Mouse (Mus musculus): ENCODE measurements around the gene Grrp1. TPM values are rescaled to one million over a fixed set of nuclear protein-coding genes. Genes with fewer than 3 reads are reported as not detected.
"Not testable (repeated sequence)": the region's sequence is repeated elsewhere in the genome, so short reads cannot be mapped to it uniquely, and the experiment has no call there.

Gene Grrp1
- total RNA-seq, 4 experiments from 2014 or later = 6.1 to 8.0 (median 7.3) TPM

DNA sequence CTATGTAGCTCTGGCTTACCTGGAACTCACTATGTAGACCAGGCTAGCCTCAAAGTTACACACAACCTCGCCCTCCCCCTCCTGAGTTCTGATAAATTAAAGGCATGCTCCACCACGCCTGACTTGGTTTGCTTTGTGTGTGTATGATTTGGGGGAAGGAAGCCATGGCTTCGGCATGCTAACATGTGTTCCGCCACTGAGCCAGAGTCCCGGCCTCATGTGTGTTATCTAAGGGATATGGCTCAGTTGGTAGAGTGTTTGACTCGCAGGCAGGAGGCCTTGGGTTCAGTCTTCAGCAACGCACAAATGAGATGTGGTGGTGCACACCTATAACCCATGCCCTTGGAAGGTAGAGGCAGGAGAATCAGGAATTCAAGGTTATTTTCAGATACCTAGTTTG lies 18.1 kb upstream of the Grrp1 start:
- no peak for DNase-seq (ENCODE audit: low spot score)

DNA sequence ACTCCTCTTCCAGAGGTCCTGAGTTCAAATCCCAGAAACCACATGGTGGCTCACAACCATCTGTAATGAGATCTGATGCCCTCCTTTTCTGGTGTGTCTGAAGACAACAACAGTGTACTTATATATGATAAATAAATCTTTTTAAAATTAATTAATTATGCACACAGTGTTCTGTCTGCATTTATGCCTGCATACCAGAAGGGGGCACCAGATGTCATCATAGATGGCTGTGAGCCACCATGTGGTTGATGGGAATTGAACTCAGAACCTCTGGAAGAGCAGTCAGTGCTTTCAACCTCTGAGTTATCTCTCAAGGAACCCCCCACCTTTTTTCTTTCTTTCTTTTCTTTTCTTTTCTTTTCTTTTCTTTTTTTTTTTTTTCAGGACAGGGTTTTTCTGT lies 15.7 kb upstream of the Grrp1 start:
- not testable (repeated sequence) for DNase-seq (ENCODE audit: low spot score)

DNA sequence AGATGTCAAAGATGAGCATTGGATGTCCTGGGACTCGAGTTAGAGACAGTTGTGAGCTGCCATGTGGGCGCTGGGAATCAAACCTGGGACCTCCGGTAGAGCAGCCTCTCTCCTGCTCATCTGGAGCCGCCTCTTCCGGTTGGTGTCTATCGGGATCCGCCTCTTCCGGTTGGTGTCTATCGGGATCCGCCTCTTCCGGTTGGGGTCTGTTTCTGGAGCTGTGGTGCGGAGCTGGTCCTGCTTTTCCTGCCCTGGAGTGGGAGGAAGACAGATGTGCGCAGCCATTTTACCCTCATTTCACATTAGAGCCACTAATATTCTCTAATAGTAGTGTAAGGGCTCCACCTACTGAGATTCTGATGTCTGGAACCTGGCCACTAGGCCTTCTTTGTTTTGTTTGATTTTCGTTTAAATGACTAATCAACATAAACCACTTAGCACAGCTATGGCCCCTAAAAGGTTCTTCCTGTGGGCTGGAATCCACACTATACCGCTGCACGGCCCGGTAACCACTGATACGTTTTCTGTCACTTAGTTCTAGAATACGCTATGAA lies 14.3 kb upstream of the Grrp1 start:
- peak; percentile 35 for DNase-seq (ENCODE audit: low spot score)

DNA sequence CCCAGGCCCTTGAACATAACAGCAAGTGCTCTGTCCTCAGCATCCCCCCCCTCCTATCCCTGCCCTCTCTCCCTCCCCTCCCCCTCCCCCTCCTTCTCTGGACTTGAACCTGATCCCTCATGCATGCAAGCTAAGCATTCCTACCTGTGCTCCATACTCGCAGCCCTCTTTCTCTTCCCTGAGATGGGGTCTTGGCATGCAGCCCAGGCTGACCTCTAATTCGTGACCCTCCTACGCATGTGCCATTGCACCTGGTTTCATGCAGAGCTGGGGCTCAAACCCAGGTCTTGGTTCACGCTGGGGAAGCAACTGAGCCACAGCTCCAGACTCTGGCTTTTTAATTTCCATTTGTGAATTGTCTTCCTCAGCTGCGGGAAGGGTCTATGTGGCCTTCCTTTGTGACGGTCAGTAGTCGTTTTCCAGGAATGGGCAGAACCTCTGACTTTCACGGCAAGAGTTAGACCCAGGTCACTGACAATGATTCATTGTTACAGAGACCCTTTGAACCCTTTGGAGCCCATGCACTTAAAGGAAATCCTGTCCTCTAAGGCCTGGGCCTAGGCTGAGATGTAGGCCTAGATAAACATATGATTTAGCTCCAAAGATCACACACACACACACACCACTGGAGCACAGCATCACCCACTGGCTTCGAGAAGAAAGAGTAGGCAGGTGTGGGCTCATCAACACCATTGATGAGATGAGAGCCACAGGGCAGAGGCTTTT lies 12.1 kb upstream of the Grrp1 start:
- no peak for DNase-seq (ENCODE audit: low spot score)

DNA sequence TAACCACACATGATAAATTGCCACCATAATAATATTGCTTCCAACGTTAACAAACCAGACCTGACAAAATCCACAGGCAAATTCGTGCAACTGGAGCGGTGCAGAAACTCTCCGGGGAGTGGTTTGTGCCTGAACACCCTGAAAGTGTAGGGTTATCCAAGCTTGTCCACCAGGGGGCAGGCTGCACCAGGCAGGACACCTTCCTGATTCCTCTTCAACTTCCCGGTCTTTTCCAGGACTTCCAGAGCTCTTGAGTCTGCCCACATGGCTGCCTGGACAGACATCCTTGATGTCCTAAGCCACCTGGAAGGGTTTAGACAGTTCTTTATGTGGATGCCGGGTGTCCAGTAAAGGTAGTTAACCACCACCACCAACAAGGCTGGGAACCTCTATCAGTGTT lies 9.3 kb upstream of the Grrp1 start:
- DNase-seq (ENCODE audit: low spot score) = peak; percentile 45

DNA sequence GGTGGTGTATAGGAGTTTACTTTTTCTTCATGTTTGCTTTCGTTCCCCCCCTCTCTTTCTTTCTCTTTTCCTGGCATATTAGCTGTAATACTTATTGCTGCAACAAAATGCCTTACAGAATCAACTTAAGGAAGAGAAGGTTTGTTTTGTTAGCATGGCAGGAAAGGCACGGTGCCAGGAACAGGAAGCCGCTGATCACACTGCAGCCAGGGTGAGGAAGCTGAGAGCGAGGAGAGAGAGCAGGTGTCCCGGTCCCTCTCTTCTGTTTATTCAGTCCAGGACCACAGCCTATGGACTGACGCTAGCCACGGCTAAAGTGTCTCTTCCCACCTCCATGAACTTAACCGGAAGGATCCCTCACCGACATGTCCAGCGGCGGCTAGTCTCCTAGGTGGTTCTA lies 4.4 kb upstream of the Grrp1 start:
- no peak for DNase-seq (ENCODE audit: low spot score)

DNA sequence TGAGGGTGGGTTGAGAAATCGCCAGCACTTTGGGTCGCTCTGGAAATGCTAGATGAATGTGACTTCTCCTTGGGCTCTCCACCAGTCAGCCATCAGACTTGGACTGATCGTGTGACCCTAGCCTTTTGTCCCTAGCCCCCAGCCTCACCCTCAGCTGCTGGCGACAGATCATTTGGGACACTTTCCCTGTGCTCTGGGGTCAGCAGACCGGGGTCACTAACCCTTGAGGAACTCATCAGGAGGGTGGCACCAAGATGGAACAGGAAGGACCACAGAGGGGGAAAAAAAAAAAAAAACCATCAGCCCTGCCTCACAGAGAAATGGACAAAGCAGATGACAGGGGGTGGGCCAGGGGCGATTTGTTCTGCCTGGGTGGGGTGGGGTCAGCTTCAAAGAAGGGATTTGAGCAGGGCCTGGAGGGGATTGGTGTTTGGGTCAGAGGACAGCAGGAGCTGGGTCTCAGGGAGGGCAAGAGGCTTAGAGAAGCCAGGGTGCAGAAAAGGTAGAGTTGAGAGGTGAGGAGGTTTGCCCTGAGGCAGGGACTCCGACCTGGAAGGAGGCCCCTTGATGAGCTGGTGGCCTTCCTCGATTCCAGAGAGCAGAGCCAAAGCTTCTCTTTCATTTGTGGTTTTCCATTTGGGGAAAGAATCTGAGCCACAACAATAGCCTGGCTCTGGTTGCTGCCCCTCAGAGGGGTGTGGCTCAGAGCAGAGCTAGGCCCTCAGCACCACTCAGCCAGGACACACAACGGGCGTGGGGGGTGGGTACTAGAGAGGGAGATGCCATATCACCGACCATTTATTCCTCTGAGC lies 3.5 kb upstream of the Grrp1 start:
- DNase-seq (ENCODE audit: low spot score) = no peak

DNA sequence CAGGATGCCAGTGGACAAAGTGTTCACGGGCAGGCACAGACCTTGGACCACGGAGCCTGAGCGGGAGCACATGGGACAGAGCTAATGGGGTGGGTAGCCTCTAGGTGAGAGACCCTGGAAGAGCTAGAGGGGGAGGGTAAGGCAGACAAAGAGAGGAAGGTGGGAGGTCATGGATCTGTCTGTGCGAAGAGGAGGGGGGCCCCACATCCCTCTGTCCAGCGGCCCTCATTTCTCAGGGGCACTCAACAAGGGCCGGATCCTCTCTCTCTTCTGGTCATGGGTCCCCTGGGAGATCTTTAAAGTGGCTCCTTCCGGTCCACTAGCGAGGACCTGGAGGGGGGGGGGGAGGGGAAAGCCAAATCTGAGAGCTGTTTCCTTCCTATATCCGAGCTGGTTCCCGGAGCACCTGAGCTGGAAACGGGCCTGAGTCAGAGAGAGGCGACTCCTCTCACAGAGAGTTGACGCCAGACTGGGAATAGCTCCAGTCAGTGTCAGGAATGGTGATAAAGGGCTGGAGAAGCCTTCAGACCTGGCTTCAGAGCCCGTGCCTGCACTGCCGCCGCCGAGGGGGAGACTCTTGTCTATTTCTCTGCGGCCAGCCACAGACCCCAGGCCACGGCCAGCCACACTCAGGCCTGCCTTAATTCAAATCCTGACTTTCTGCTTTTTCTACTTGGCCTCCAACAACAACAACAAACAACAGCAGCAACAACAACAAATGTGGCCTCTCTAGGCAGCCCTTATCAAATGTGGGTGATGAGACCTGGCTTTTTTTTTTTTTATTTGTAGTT lies 2.7 kb upstream of the Grrp1 start:
- peak; percentile 43 for DNase-seq (ENCODE audit: low spot score)

DNA sequence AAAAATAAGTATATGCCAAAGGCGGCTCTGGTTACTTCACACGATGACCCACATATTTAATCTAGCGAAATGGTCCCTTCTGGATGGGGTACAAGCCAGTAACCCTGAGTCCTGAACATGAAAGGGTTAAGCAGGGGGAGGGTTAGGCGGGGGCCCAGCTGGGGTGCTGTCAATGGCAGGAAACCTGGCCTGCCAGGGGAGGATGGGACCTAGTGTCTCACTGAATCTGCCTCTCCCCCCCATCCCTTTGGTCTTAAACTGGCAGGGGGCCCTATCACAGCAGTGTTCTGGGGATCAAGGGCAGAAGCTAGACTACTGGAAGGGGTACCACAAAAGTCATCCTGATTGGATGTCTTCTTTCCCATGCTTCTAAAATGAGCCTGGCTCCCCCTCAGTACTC lies 1.9 kb upstream of the Grrp1 start:
- peak; percentile 29 for DNase-seq (ENCODE audit: low spot score)

DNA sequence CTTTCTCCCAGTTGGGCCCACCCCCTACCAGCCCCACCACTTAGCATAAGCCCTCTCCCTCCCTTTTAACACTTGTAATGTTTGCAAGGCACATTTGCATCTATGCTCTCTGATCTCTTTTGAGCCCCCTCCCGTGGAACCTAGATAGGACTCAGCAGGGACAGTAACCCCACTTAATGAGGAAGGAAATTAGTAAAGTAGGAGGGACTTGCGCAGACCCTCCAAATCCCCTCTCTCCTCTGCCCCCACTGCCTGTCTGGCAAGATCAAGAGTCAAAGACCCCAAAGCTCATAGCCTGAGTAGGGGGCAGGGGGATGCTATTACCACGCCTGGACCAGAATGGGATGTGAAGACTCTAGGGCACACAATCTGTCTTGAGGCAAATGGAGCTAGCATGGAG lies 929 bp upstream of the Grrp1 start:
- no peak for DNase-seq (ENCODE audit: low spot score)

DNA sequence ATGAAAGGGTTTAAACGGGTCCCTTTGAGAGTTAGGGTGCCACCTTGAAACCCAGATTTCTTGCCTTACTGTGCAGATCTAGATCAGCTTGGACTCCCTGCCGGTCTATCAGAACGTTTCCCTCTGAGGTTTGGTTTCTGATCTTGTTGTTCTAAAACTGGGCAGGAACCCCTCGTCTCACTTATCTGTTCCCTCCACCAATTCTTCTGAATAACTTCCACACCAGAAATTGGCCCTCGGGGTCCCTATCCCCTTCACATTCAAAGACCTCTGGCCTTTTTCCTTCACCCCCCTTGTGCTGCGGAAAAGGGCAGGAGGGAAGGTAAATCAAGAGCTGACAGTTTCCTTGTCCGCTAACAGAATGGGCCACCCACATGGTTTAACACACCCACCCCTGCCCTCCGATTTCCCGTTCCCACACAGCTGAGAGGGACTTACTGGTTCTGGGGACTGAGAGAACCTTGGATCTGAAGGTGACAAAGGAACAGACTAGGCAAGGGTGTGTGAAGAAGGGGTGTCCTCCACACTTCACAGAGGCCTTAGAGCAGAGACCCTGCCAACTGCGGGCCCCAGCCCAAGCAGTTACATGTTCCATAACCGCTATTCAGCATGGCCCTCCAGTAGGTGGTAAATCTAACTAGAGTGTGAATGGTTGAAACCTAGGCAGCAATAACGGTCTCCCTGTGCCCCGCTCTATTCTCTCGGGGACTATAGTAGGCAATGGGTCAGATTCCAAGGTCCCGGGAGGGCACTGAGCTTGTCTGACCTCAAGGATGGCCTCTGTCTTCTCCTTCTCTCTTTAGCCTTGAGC lies 790 bp downstream of the Grrp1 start:
- no peak for DNase-seq (ENCODE audit: low spot score)

DNA sequence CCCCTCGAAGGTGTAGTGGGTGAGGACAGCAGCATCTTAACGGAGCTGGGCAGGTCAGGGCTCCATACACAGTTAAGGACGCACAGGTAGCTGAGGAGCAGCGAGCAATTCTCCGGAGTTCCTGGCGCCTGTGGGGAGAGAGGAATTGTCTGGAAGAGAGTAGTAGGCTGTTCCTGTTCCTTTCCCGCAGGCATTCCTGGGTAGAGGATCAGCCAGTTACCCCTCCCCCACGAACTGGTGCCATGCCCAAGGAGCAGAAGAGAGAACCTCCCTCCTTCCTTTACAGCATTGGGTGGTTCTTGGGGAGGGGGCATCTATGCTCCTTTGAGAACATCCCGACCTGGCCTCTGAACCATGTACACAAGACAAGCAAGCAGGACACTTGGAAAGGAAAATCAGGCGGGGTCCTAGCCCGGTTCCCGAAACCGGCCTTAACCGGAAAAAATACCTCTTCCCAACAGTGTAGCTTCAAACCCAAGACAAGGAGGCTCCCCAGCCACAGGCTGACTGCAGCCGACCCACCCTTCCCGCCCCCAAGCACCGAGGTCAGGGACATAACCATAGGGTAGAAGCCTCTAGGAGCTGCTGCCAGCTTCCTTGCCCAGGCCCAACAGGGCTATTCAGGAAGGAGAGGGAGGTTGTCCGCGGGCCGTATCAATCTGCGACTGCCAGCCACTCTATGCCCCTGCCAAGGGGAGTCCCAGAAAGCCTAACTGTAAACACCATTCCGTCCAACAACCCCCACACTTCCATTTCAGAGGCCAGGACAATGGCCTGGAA lies 1.6 kb downstream of the Grrp1 start:
- peak; percentile 26 for DNase-seq (ENCODE audit: low spot score)

DNA sequence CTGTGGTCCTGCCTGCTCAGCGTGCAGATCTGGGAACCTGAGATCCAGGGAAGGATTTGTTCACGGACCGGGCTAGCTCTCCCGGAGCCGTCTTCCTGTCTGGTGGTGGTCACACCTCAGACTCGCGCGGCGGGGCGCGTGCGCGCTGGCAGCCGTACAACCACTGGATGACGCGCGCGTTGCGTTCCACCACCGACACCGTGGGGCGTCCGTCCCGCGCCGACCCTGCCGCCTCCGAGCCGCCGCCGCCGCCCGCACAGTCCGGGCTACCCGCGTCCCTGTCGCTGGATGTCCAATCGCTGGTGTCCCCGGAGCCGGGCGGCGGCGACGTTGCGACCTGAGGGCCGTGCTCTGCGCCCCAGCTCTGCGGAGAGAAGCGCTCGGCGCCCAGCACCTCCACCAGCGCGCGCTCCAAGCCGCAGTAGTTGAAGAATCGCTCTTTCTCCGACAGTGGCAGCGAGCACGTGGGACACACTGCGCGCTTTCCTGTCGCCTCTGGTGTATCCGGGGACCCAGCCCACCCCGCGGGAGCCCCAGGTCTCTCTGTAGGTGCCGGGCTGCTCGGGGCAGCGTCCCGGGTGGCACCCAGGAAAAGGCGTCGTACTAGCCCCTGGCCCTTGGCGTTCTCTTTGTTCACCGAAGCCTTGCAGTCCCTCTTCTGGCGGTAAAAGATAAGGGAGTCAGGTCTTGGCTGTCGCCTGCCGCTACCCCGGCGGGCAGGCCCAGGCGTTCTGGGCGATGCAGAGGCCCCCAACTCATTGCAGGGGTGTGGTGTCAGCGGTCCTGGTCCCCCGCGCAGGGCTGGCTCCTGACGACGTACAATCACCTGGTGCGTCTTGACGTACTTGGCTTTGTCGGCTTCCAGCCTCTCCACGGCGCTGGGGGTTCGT lies 2.4 kb downstream of the Grrp1 start:
- DNase-seq (ENCODE audit: low spot score) = peak; percentile 26

DNA sequence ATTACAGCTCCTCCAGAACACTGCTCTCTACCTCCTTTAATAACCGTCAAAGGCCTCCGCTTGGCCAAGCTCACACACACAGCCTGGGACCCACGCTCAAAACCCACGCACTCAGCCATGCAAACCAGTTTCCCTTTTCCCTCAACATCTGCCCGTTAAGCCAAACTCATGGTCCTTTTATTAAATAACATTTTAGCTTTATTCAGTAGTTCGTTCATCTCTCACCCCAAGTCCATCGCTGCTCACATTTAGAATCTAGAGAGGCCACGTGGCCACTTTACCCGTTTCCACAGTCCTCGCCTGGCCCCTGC lies 3.0 kb downstream of the Grrp1 start:
- DNase-seq (ENCODE audit: low spot score) = no peak

DNA sequence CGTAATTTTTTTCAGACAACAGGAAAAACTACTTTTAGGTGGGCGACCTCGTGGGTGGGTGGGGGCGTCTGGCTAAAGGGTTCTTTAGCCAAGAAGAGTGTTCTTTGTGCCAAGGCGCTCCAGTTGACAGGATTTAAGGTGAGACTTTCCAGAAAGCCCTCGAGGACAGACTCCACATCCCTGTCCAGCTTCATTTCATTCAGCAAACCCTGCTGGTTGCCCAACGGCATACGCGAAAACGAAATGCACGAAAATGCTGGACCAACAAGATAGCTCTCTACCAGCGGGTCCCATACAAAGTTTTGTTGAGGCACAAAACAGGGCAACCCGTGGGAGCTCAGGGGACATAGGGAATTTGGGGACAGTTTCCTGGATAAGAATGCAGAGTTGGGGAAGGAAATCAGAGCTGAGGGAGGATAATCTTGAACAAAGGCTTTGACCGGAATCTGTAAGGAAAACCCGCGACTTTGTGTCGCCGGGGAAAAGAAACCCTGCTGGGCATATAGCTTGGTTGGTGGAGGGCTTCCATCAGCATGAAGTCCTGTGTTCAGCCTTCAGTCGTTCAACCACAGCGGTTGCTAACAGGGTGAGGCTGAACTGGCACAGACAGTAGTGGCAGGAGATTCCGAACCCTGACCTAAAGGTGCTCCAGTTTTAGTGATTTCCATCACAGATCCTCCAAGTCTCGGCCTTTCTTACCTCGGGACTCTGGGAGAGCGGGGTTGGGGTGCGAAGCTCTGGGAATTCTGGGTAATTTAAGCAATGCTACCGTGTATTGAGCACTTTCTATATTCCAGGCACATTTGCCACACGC lies 3.6 kb downstream of the Grrp1 start:
- no peak for DNase-seq (ENCODE audit: low spot score)

DNA sequence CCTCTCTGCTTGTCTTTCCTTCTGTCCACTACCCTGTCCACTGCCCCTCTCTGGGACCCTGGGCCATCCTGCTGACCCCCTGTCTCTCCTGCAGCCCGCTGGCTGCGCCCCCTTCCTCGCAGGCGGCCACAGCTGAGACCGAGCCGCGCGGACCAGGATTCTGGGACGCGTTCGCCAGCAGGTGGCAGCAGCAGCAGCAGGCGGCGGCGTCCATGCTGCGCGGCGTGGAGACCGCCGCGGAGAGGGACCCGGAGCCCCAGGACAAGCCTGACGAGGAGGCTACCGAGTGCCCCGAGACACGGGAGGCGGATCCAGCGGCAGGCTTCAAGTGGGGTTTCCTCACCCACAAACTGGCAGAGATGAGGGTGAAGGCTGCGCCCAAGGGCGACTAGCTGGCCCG lies 4.3 kb downstream of the Grrp1 start:
- peak; percentile 56 for DNase-seq (ENCODE audit: low spot score)

DNA sequence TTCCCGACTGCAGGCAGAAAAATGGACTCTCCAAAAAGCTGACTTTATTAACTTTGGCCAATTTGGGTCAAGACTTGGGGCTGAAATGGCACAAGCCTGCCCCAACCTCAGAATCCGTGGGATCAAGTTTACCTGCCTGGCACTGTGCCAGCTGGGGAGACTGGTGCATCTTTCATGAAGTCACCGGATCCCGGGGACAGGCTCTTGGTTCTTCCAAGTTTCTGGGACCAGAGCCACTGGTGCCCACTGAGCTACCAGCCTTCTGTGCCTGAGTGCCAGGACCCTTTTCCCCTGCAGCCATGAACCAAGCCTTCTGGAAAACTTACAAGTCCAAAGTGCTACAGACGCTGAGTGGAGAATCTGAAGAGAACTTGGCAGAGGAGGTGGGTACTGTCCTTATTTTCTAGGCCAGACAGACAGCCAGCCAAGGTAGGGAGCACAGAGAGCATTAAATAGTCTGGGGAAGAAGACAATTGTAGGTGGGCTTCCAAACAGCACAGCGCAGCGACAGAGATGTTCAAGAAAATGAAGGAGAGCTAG lies 7.1 kb downstream of the Grrp1 start, which contains the start of gene Gm30191:
TSS of gene Gm30191 (plus strand) at position 217 of the 540 bp plus-strand sequence.
- DNase-seq (ENCODE audit: low spot score) = no peak

DNA sequence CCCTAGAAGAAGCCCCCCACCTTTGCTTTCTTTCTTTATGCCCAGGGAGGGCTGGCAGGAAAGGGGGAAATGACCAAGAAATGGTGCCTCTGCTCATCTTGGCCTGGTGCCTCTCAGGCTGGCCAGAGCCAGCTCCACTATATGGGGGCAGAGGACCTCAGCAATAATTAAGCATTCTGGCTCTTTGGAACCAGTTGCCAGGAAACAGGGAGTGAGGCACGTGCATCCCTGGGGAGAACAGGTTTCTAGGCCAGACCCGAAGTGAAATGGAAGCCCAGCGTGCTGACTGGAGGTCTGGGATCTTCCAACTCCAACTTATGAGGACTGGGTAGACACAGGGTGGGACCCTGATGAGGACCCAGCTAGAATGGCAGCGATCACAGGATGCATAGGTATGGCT lies 7.7 kb downstream of the Grrp1 start:
- DNase-seq (ENCODE audit: low spot score) = no peak

All from heart, adult 8-10 months (tissue).